Mouse (Mus musculus) small intestine, adult 2 months (tissue): Measurements from ENCODE around the gene Zic5. TPM values are rescaled to one million over a fixed set of nuclear protein-coding genes. Genes with fewer than 3 reads are reported as not detected.
A peak's percentile ranks its signal among the peaks of the same experiment; 100 is the strongest.

ENCODE experiments used
- H3K27ac ChIP-seq: fragments of 200-500 bp; 2 replicates; pipeline ENCODE4 v1.5.1; 2012; ENCODE audit warnings: low read depth, low read length, control low read depth, inconsistent platforms; ENCODE audit not compliant: insufficient read depth
- H3K27me3 ChIP-seq: fragments of 200-500 bp; 2 replicates; pipeline ENCODE4 v1.6.1; 2012; ENCODE audit warnings: mild to moderate bottlenecking, moderate library complexity, low read length, inconsistent platforms; ENCODE audit not compliant: control insufficient read depth, insufficient read depth
- H3K36me3 ChIP-seq: fragments of 200-500 bp; 2 replicates; pipeline ENCODE4 v1.6.1; 2012; ENCODE audit warnings: mild to moderate bottlenecking, low read length, control low read depth, inconsistent platforms; ENCODE audit not compliant: control insufficient read depth, insufficient read depth
- H3K4me1 ChIP-seq: fragments of 200-500 bp; 2 replicates; pipeline ENCODE4 v1.6.1; 2012; ENCODE audit warnings: low read length, inconsistent platforms, mixed read lengths; ENCODE audit not compliant: control insufficient read depth, insufficient read depth, insufficient read length
- H3K4me3 ChIP-seq: fragments of 200-500 bp; 2 replicates; pipeline ENCODE4 v1.5.1; 2012; ENCODE audit warnings: low read depth, mild to moderate bottlenecking, control low read depth, inconsistent platforms, low read length, moderate library complexity
- CTCF ChIP-seq: fragments of 200-500 bp; IDR thresholded peaks from 2 replicates; pipeline ENCODE4 v1.5.1; 2012; ENCODE audit warnings: low read depth, mild to moderate bottlenecking, control low read depth, inconsistent platforms, low read length, moderate library complexity, mixed read lengths; ENCODE audit not compliant: insufficient replicate concordance, insufficient read length; ENCODE audit errors: extremely low read depth
- POLR2A ChIP-seq: fragments of 200-500 bp; IDR thresholded peaks from 2 replicates; pipeline ENCODE4 v1.6.1; 2012; ENCODE audit warnings: low read depth, mild to moderate bottlenecking, control low read depth, inconsistent platforms, low read length, moderate library complexity
- WGBS: fragments of 180-500 bp; shearing (Covaris S2); methylation state at CpG from one replicate; pipeline ENCODE4 v1.1.7; 2018; 5-methylcytosine and 5-hydroxymethylcytosine counted together
- polyA plus RNA-seq: library from polyadenylated mRNA; depleted of rRNA; stranded (reverse); fragments of >200 nt; gene quantifications from 2 replicates; pipeline ENCODE4 v1.2.3, GENCODE M21; 2012

The Zic5 gene
- polyA plus RNA-seq, 1 experiment, result not detected

GRCm38 (mm10) chr14:122478574-122479011, 13.1 kb upstream of the Zic5 start:
- H3K4me3 ChIP-seq, result no peak overlapping the region
- no peaks in the 10 kb centered on the region for H3K36me3 ChIP-seq
- H3K27ac ChIP-seq, result no peak overlapping the region
- 3% methylated on average over 22 of the region's 22 CpGs for WGBS
- TF ChIP-seq CTCF, result no peak
- no peak for TF ChIP-seq POLR2A
- H3K4me1 ChIP-seq, result peaks cover 9% of the 10 kb centered on the region
- H3K27me3 ChIP-seq, result peaks cover 88% of the 10 kb centered on the region

GRCm38 (mm10) chr14:122477971-122478573, 12.6 kb upstream of the Zic5 start:
- H3K4me3 ChIP-seq, result no peak overlapping the region
- WGBS, result 3% methylated on average over 9 of the region's 9 CpGs
- peaks cover 9% of the 10 kb centered on the region for H3K4me1 ChIP-seq
- TF ChIP-seq POLR2A (no peak), CTCF (no peak)
- no peak overlapping the region for H3K27ac ChIP-seq
- peaks cover 88% of the 10 kb centered on the region for H3K27me3 ChIP-seq
- no peaks in the 10 kb centered on the region for H3K36me3 ChIP-seq

GRCm38 (mm10) chr14:122477261-122477671, 11.8 kb upstream of the Zic5 start:
- H3K36me3 ChIP-seq, result no peaks in the 10 kb centered on the region
- peaks cover 9% of the 10 kb centered on the region for H3K4me1 ChIP-seq
- peaks cover 88% of the 10 kb centered on the region for H3K27me3 ChIP-seq
- H3K4me3 ChIP-seq, result no peak overlapping the region
- WGBS, result 7% methylated on average over 20 of the region's 20 CpGs
- TF ChIP-seq CTCF (no peak), POLR2A (no peak)
- no peak overlapping the region for H3K27ac ChIP-seq

- Histone ChIP-seq H3K27ac (no peak overlapping the region), H3K4me1 (peaks cover 9% of the 10 kb centered on the region), H3K4me3 (no peak overlapping the region), H3K27me3 (peaks cover 86% of the 10 kb centered on the region), H3K36me3 (no peaks in the 10 kb centered on the region)
- no peak for TF ChIP-seq POLR2A
- TF ChIP-seq CTCF, result no peak
- WGBS, result 6% methylated on average over 18 of the region's 18 CpGs
These were observed 11.3 kb upstream of the Zic5 start for GRCm38 (mm10) chr14:122476822-122477215.

GRCm38 (mm10) chr14:122476041-122476821, 10.8 kb upstream of the Zic5 start:
- TF ChIP-seq CTCF, result no peak
- H3K27ac ChIP-seq, result no peak overlapping the region
- peaks cover 9% of the 10 kb centered on the region for H3K4me1 ChIP-seq
- peak overlapping the region; percentile 52 for H3K4me3 ChIP-seq
- 2% methylated on average over 62 of the region's 62 CpGs for WGBS
- no peaks in the 10 kb centered on the region for H3K36me3 ChIP-seq
- peaks cover 88% of the 10 kb centered on the region for H3K27me3 ChIP-seq

GRCm38 (mm10) chr14:122475557-122476040, 10.1 kb upstream of the Zic5 start:
- Histone ChIP-seq H3K27ac (no peak overlapping the region), H3K27me3 (peaks cover 87% of the 10 kb centered on the region), H3K4me3 (peak overlapping the region; percentile 52), H3K36me3 (no peaks in the 10 kb centered on the region), H3K4me1 (peaks cover 9% of the 10 kb centered on the region)
- TF ChIP-seq POLR2A (no peak), CTCF (no peak)
- 1% methylated on average over 65 of the region's 65 CpGs for WGBS

- H3K4me3 ChIP-seq, result peak within 1 kb of the TSS; percentile 52
- TF ChIP-seq CTCF (no peak), POLR2A (no peak)
- 1% methylated on average over 64 of the region's 73 CpGs for WGBS
These were observed 9.5 kb upstream of the Zic5 start, which contains the start of gene Zic2 for GRCm38 (mm10) chr14:122474891-122475556. Gene Zic2, plus strand, starts transcription at chr14:122475435.

More at GRCm38 (mm10) chr14:122474891-122475556, 9.5 kb upstream of the Zic5 start, which contains the start of gene Zic2:
- Histone ChIP-seq H3K27me3 (peaks cover 82% of the 10 kb centered on the region), H3K4me1 (peaks cover 9% of the 10 kb centered on the region), H3K36me3 (no peaks in the 10 kb centered on the region), H3K27ac (no peak within 1 kb of the TSS)
